Mouse (Mus musculus) heart, adult 18-20 months (tissue): ENCODE measurements around the gene S1pr1. TPM values are rescaled to one million over a fixed set of nuclear protein-coding genes. Genes with fewer than 3 reads are reported as not detected.

Source experiments
- DNase-seq, 2 experiments: peaks; one replicate each; pipeline ENCODE4 v3.0.0; 2021 to 2022; ENCODE audit warnings: mixed read lengths in 1 of 2
- total RNA-seq, 2 experiments: library from RNA; stranded (reverse); gene quantifications; 2 replicates each; pipeline ENCODE4 v1.2.3; 2021

The S1pr1 gene
- total RNA-seq, 2 experiments from 2014 or later, result 66.2 to 69.4 TPM

DNA sequence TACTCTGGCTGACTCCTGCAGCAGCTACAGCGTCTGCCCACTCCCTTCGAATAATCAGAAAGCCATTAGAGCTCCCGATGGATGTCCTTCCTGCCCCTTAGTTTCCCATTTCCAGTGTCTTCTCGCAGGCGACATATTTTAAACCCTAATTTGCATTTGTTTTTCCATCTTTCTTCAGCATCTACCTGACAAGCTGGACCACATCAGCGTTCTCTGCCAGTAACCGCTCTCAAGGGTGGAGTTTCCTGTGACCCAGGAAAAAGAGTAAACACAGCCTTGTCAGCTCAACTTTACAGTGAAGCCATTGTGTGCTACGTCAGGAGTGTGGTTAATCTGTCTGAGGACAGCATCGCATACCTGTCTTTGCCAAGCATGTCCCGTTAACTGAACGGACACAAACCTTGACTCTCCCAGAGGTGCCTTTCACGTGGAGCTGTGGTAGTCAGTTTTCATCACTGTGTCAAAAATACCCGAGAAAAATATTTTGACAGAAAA, 41.2 kb downstream of the S1pr1 start:
- DNase-seq, result peak; percentile 40 to 52

DNA sequence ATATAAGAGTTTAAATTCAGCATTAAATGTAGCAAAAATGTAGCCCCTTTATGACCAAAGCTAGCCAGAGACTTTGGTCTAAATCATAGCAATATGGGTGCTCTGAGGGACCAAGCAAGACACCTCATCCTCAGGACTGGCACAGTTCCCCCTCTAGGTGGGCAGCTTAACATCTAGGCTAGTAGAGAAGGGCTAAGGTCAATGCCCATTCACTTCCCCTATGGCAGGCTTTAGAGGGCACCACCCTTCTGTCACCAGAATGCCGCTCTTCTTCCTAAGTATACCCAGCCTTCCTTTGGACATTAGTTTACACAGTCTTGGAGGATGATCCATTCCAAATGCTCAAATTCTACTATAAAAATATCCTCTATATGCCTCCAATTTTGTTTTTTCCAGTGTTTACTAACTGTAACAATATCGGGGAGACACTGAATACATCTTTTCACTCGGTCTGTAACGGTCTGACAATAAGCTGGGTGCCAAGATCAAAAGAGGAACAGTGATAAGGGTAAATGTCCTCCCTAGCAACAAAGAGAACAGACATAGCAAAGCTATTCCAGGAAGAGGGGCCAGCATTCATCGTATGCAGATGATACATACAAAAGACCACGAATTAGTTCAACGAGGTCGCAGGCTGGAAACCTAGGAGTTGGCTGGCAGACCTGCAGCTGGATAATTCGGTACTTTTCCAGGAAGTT, 41.8 kb downstream of the S1pr1 start:
- peak in 1 of 2 experiments; percentile 52 for DNase-seq

DNA sequence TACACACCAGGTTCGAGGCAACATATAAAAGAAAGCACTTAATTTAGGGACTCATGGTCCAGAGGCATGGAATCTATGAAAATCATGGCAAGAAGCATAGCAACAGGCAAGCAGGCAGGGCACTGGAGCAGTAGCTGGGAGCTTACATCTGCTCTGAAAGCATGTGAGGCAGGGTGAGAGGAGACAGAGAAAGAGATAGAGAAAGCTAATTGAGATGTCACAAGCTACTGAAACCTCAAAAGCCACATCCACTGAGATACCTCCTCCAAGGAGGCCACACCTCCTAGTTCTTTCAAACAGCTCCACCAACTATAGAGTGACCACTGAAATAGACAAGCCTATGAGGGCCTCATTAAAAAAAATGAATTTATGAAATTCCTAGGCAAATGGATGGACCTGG, 45.6 kb downstream of the S1pr1 start:
- DNase-seq, result no peak

DNA sequence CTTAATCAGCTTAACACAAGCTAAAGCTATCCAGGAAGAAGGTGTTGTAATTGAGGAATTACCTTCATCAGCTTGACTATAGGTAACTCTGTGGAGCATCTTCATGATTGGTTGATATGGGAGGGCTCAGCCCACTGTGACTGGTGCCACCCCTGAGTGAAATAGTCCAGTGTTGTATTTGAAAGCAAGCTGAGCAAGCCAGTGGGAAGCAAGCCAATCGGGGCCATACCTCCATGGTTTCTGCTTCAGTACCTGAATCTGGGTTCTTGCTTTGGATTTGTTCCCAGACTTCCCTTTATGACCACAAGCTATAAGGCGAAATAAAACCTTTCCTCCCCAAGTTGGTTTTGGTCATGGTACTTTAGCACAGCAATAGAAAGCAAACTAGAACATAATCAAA, 47.7 kb downstream of the S1pr1 start:
- DNase-seq, result no peak

DNA sequence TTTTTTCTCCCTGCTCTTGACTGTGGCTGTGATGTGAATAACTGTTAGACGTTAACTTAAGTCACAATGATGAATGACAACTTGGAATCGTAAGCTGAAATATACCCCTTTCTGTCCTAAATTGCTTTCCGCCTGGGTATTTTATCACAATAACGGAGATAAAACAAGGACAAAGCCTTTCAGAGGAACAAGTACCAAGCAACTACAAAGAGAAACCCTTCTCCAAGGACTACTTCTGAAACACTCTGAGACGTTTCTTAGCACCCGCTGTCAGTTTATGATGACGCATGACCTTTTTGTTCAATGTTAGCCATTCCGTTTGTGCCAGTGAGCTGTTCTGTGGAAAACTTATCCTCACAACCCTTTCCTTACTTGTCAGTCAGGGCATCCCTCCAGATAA, 48.3 kb downstream of the S1pr1 start:
- no peak for DNase-seq

DNA sequence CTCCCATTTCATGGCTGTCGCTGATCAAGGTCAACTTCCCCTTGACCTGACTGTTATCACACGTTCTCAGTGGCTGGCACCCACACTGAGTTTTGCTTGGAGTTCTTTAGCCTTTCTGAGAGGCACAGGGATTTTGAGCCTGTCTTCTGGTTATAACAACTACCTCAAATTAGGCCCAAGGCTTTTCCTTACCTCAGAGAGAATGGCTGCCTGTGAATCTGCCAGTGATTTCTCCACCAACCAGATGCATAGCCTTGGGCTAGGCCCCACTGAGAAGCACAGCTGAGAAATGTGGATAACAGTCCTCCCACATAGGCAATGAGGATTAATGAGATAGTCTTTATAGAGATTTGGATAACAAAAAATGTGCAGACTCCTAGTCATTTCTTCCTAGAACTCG, 50.4 kb downstream of the S1pr1 start:
- no peak for DNase-seq

DNA sequence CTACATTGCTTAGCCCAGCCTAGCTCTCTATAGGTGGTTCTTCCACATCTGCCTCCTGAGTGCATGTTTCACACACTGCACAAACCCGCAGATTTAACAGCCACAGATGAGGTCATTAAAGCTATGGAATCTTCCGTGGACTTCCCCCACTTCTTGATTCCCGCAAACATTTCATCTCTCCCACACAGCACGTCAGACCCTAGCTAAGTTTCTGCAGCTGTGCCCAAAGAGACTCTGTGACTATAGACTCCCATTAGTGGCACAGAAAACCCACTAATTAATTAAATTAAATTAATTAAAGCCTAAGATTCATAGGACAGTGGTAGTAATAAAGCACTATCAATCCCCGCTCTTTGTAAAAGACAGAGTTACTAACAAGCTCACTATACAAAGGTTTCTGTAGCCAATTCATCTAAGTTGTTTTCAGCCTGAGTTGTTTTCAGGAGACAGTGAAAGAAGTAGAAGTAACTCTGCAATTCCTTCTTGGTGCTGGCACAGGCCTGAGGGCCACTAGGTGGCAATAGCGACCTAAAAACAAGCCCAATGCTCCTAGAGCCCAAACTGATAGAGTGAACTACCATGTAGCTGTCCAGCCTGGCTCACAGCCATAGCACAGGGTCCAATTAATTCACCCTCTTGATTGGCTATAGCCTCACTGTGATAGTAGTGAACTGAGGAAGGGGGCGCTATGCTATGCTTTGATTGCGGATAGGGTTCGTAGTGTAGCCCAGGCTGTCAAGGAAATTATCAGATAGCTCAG, 54.0 kb downstream of the S1pr1 start:
- peak; percentile 84 to 85 for DNase-seq

Other genes with a start within 250 kb of the S1pr1 start
- gene Dph5, start 172.8 kb upstream of the S1pr1 start, total RNA-seq, result 1 to 10 TPM; 7.2 to 9.8 TPM